Mouse (Mus musculus): ENCODE results near the gene Dct.

DNA sequence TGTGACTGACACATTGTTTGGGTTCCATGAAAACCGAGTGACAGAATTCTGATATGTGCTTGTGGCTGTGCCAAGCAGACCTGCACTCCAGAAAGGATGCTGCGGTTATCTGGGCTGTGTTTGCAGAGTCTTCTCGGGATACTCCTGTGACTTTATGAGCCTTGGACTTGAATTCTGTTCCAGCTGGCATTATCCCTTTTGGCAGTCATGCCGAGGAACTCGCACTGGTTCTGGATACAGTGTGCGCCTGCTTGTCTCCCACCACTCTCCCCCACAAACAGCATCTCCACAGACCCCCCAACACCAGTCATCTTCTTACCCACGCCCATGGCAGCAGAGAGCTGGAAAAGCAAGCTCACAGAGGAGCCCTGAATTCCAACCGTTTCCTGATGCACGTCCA lies 42.5 kb downstream of the Dct start:
- no peak for TF ChIP-seq CTCF (IDR thresholded peaks at IDR 0.05; ENCODE audit: low read depth, low read length)
- TF ChIP-seq POLR2A (IDR thresholded peaks at IDR 0.05; ENCODE audit: borderline replicate concordance, low read depth, low read length): no peak

Measured in bone marrow macrophage, adult 2 months (primary cell).